Mouse (Mus musculus) thymus, adult 2 months (tissue): ENCODE results near the gene Raver2. TPM values are rescaled to one million over a fixed set of nuclear protein-coding genes. Genes with fewer than 3 reads are reported as not detected.

Experiments used
- DNase-seq: peaks from one replicate; pipeline ENCODE4 v3.0.0; 2021
- H3K27ac ChIP-seq: fragments of 200-500 bp; 2 replicates; pipeline ENCODE4 v1.5.1; 2012; ENCODE audit warnings: low read length, control low read depth; ENCODE audit not compliant: control insufficient read depth, insufficient read depth
- H3K27me3 ChIP-seq: fragments of 200-500 bp; 2 replicates; pipeline ENCODE4 v1.6.1; 2012; ENCODE audit warnings: mild to moderate bottlenecking, low read length, moderate library complexity, mixed read lengths; ENCODE audit not compliant: control insufficient read depth, insufficient read depth
- H3K36me3 ChIP-seq: fragments of 200-500 bp; 2 replicates; pipeline ENCODE4 v1.6.1; 2012; ENCODE audit warnings: mild to moderate bottlenecking, low read length, moderate library complexity; ENCODE audit not compliant: control insufficient read depth, insufficient read depth
- H3K4me1 ChIP-seq: fragments of 200-500 bp; replicated peaks from 2 replicates; pipeline ENCODE4 v1.6.1; 2012; ENCODE audit warnings: low read length; ENCODE audit not compliant: control insufficient read depth, insufficient read depth
- H3K4me3 ChIP-seq: fragments of 200-500 bp; 2 replicates; pipeline ENCODE4 v1.5.1; 2012; ENCODE audit warnings: mild to moderate bottlenecking, low read length, control low read depth, moderate library complexity; ENCODE audit not compliant: control insufficient read depth, insufficient read depth
- CTCF ChIP-seq: fragments of 200-500 bp; IDR thresholded peaks from 2 replicates; pipeline ENCODE4 v1.5.1; 2012; ENCODE audit warnings: mild to moderate bottlenecking, control low read depth, low read length, moderate library complexity, borderline replicate concordance; ENCODE audit not compliant: control insufficient read depth, poor library complexity, insufficient read depth; ENCODE audit errors: extremely low read depth
- POLR2A ChIP-seq: fragments of 200-500 bp; IDR thresholded peaks from 2 replicates; pipeline ENCODE4 v1.6.1; 2012; ENCODE audit warnings: mild to moderate bottlenecking, low read length, control low read depth, moderate library complexity; ENCODE audit not compliant: control insufficient read depth, poor library complexity, insufficient read depth; ENCODE audit errors: extremely low read depth
- WGBS: fragments of 180-500 bp; shearing (Covaris S2); methylation state at CpG from one replicate; pipeline ENCODE4 v1.1.7; 2018; 5-methylcytosine and 5-hydroxymethylcytosine counted together
- polyA plus RNA-seq: library from polyadenylated mRNA; depleted of rRNA; stranded (reverse); fragments of >200 nt; gene quantifications from 2 replicates; pipeline ENCODE4 v1.2.3, GENCODE M21; 2012

Raver2 gene
- polyA plus RNA-seq, 1 experiment = 7.0 TPM

GRCm38 (mm10) chr4:101093292-101093691 lies 24.5 kb downstream of the Raver2 start:
- TF ChIP-seq POLR2A (no peak), CTCF (no peak)

GRCm38 (mm10) chr4:101107122-101107521 lies 38.3 kb downstream of the Raver2 start:
- 55% methylated on average over 12 of the region's 12 CpGs for WGBS
- TF ChIP-seq CTCF (no peak), POLR2A (no peak)
- H3K36me3 ChIP-seq = no peaks in the 10 kb centered on the region
- no peaks in the 10 kb centered on the region for H3K4me1 ChIP-seq
- no peak overlapping the region for H3K4me3 ChIP-seq
- no peak overlapping the region for H3K27ac ChIP-seq
- no peaks in the 10 kb centered on the region for H3K27me3 ChIP-seq
- no peak for DNase-seq

More at GRCm38 (mm10) chr4:101093292-101093691, 24.5 kb downstream of the Raver2 start:
- Histone ChIP-seq H3K4me3 (no peak overlapping the region), H3K36me3 (no peaks in the 10 kb centered on the region), H3K4me1 (no peaks in the 10 kb centered on the region), H3K27ac (no peak overlapping the region), H3K27me3 (no peaks in the 10 kb centered on the region)
- WGBS = 90% methylated on average over 10 of the region's 10 CpGs
- DNase-seq = no peak

DNA sequence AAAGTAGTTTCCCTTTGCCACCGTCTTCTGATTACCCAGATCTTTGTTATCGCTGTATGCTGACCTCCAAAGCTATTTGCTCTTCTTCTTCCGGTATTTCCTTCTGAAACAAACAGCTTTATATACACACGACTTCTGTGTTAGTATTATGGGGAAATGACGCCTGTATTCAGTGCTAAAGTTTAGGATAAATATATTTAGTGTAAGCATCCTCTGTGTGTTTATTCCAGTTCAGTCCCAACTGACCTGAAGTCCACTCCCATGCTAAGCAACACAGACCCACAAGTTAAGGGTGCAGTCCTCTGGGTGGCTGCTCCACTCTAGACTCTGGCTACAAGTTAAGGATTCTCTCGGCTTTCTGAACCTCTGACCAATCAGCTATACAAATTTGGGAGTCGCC lies 52.2 kb downstream of the Raver2 start:
- Histone ChIP-seq H3K4me3 (no peak overlapping the region), H3K4me1 (no peaks in the 10 kb centered on the region), H3K36me3 (no peaks in the 10 kb centered on the region), H3K27me3 (no peaks in the 10 kb centered on the region), H3K27ac (no peak overlapping the region)
- WGBS = 96% methylated on average over 7 of the region's 7 CpGs
- TF ChIP-seq POLR2A (no peak), CTCF (no peak)
- no peak for DNase-seq

GRCm38 (mm10) chr4:101135013-101135412 lies 66.2 kb downstream of the Raver2 start:
- 93% methylated on average over 8 of the region's 8 CpGs for WGBS

DNA sequence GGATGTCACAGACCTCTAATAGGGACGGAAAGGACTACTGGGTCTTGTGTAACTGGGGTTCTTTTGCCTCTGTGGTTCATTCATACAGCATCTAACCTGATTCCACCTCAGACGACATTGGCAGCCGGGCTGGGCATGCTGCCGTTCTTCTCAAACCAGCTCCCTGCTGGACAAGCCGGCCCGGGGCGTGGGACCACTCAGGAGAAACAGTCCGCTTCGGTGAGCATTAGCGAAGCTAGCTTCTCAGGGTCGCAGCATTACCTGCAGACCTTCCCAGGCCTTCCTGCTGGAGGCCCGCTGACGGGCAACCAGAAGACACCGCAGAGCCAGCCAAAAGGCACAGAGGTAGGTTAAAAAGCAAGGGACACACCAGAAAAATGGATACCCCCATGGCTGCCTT lies 67.1 kb downstream of the Raver2 start:
- H3K27me3 ChIP-seq = no peaks in the 10 kb centered on the region
- H3K4me1 ChIP-seq = peaks cover 4% of the 10 kb centered on the region; the same call in 1 of the 2 replicates
- H3K4me3 ChIP-seq = no peak overlapping the region
- no peak for DNase-seq
- no peak for TF ChIP-seq CTCF
- no peak for TF ChIP-seq POLR2A
- 99% methylated on average over 14 of the region's 14 CpGs for WGBS
- H3K27ac ChIP-seq = no peak overlapping the region
- H3K36me3 ChIP-seq = no peaks in the 10 kb centered on the region

More at GRCm38 (mm10) chr4:101135013-101135412, 66.2 kb downstream of the Raver2 start:
- Histone ChIP-seq H3K4me3 (no peak overlapping the region), H3K4me1 (no peaks in the 10 kb centered on the region; the same call in 1 of the 2 replicates), H3K27ac (no peak overlapping the region), H3K36me3 (no peaks in the 10 kb centered on the region), H3K27me3 (no peaks in the 10 kb centered on the region)
- no peak for TF ChIP-seq CTCF
- TF ChIP-seq POLR2A = no peak
- no peak for DNase-seq

- no peaks in the 10 kb centered on the region for H3K27me3 ChIP-seq
- no peak overlapping the region for H3K4me3 ChIP-seq
- H3K27ac ChIP-seq = no peak overlapping the region
- DNase-seq = no peak
- 47% methylated on average over 11 of the region's 11 CpGs for WGBS
- H3K4me1 ChIP-seq = peaks cover 4% of the 10 kb centered on the region; the same call in 1 of the 2 replicates
- no peak for TF ChIP-seq POLR2A
- no peak for TF ChIP-seq CTCF
- H3K36me3 ChIP-seq = no peaks in the 10 kb centered on the region
These were observed 69.2 kb downstream of the Raver2 start for GRCm38 (mm10) chr4:101137975-101138374.

- Histone ChIP-seq H3K27ac (no peak overlapping the region), H3K27me3 (no peaks in the 10 kb centered on the region), H3K4me3 (no peak overlapping the region), H3K4me1 (peaks cover 4% of the 10 kb centered on the region; the same call in 1 of the 2 replicates), H3K36me3 (no peaks in the 10 kb centered on the region)
- DNase-seq = no peak
- no peak for TF ChIP-seq POLR2A
- no peak for TF ChIP-seq CTCF
- WGBS = 80% methylated on average over 5 of the region's 5 CpGs
These were observed 73.0 kb downstream of the Raver2 start for GRCm38 (mm10) chr4:101141768-101142167.
